Mouse (Mus musculus): ENCODE measurements at regions not wholly inside any gene's neighbourhood (a gene's known extent, or its start where the extent isn't known, plus 50 kb on each side); places are given as distances from the start of the nearest gene placed in this dataset.

GRCm38 (mm10) chr2:160510159-160510558, 135.5 kb upstream of the Top1 start:
- H3K4me1 ChIP-seq (replicated peaks; ENCODE audit: control insufficient read depth in 2 of 2, insufficient read depth in 2 of 2, low read length in 1 of 2): no peaks in the 10 kb centered on the region
- TF ChIP-seq CTCF (IDR thresholded peaks at IDR 0.05; ENCODE audit: low read depth) (no peak), EP300 (IDR thresholded peaks at IDR 0.05; ENCODE audit: low read depth) (no peak)
- WGBS (ENCODE audit: insufficient replicate concordance): 63% methylated on average over 5 of the region's 5 CpGs
- no peaks in the 10 kb centered on the region for H3K27me3 ChIP-seq (ENCODE audit: control insufficient read depth, insufficient read depth, low read length)
- H3K27ac ChIP-seq: no peak overlapping the region
- no peak overlapping the region for H3K9ac ChIP-seq (replicated peaks)
- H3K9me3 ChIP-seq (ENCODE audit: control insufficient read depth, low read length): no peaks in the 10 kb centered on the region
- DNase-seq (ENCODE audit: low read depth in 3 of 3, low spot score in 3 of 3): no peak
- H3K4me3 ChIP-seq (ENCODE audit: insufficient read depth in 1 of 2, low read depth in 2 of 2, low read length in 2 of 2): no peak overlapping the region
- no peak for ATAC-seq (ENCODE audit: insufficient read depth)
- no peaks in the 10 kb centered on the region for H3K36me3 ChIP-seq (replicated peaks; ENCODE audit: control insufficient read depth, insufficient read depth, low read depth)
- H3K4me2 ChIP-seq (ENCODE audit: low read depth): no peak overlapping the region

- no peaks in the 10 kb centered on the region for H3K36me3 ChIP-seq (replicated peaks; ENCODE audit: control insufficient read depth, insufficient read depth, low read depth)
- TF ChIP-seq EP300 (IDR thresholded peaks at IDR 0.05; ENCODE audit: low read depth) (no peak), CTCF (IDR thresholded peaks at IDR 0.05; ENCODE audit: low read depth) (no peak)
- no peak overlapping the region for H3K4me2 ChIP-seq (ENCODE audit: low read depth)
- no peak overlapping the region for H3K4me3 ChIP-seq (ENCODE audit: insufficient read depth in 1 of 2, low read depth in 2 of 2, low read length in 2 of 2)
- H3K27me3 ChIP-seq (ENCODE audit: control insufficient read depth, insufficient read depth, low read length): no peaks in the 10 kb centered on the region
- H3K27ac ChIP-seq: no peak overlapping the region
- no peak overlapping the region for H3K9ac ChIP-seq (replicated peaks)
- no peak for ATAC-seq (ENCODE audit: insufficient read depth)
- DNase-seq (ENCODE audit: low read depth in 3 of 3, low spot score in 3 of 3): no peak
- no peaks in the 10 kb centered on the region for H3K9me3 ChIP-seq (ENCODE audit: control insufficient read depth, low read length)
- H3K4me1 ChIP-seq (replicated peaks; ENCODE audit: control insufficient read depth in 2 of 2, insufficient read depth in 2 of 2, low read length in 1 of 2): no peaks in the 10 kb centered on the region
- 50% methylated on average over 14 of the region's 14 CpGs for WGBS (ENCODE audit: insufficient replicate concordance)
Observed at GRCm38 (mm10) chr2:160510635-160511421, 134.9 kb upstream of the Top1 start.

DNA sequence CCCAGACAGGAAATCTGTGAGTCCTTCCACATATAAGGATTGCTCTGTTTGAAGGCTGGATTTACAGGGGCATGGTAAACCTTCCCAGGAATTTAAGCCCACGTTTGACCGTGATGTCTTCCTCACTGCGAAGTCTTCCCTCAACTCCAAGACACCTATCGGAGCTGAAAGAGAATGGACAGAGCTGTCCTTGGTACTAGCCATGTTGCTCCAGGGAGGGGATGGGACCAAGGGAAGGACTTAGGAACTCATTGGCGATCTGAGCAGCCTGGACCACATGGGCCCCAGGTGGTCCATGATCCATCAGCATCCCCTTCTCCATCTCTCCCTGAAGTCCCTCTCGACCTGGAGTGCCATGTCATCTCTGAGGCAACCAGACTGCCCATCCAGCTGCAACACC, 130.1 kb upstream of the Top1 start:
- Histone ChIP-seq H3K36me3 (replicated peaks; ENCODE audit: control insufficient read depth, insufficient read depth, low read depth) (no peaks in the 10 kb centered on the region), H3K27ac (no peak overlapping the region), H3K27me3 (ENCODE audit: control insufficient read depth, insufficient read depth, low read length) (no peaks in the 10 kb centered on the region), H3K4me3 (ENCODE audit: insufficient read depth in 1 of 2, low read depth in 2 of 2, low read length in 2 of 2) (no peak overlapping the region), H3K9me3 (ENCODE audit: control insufficient read depth, low read length) (no peaks in the 10 kb centered on the region), H3K9ac (replicated peaks) (no peak overlapping the region), H3K4me2 (ENCODE audit: low read depth) (no peak overlapping the region), H3K4me1 (replicated peaks; ENCODE audit: control insufficient read depth in 2 of 2, insufficient read depth in 2 of 2, low read length in 1 of 2) (no peaks in the 10 kb centered on the region)
- 37% methylated on average over 6 of the region's 6 CpGs for WGBS (ENCODE audit: insufficient replicate concordance)
- TF ChIP-seq EP300 (IDR thresholded peaks at IDR 0.05; ENCODE audit: low read depth) (no peak), CTCF (IDR thresholded peaks at IDR 0.05; ENCODE audit: low read depth) (no peak)
- DNase-seq (ENCODE audit: low read depth in 3 of 3, low spot score in 3 of 3) (no peak), ATAC-seq (ENCODE audit: insufficient read depth) (no peak)

- H3K4me3 ChIP-seq (ENCODE audit: insufficient read depth in 1 of 2, low read depth in 2 of 2, low read length in 2 of 2): no peak overlapping the region
- no peak overlapping the region for H3K9ac ChIP-seq (replicated peaks)
- 16% methylated on average over 6 of the region's 6 CpGs for WGBS (ENCODE audit: insufficient replicate concordance)
- TF ChIP-seq CTCF (IDR thresholded peaks at IDR 0.05; ENCODE audit: low read depth) (no peak), EP300 (IDR thresholded peaks at IDR 0.05; ENCODE audit: low read depth) (no peak)
- no peaks in the 10 kb centered on the region for H3K36me3 ChIP-seq (replicated peaks; ENCODE audit: control insufficient read depth, insufficient read depth, low read depth)
- DNase-seq (ENCODE audit: low read depth in 3 of 3, low spot score in 3 of 3) (no peak), ATAC-seq (ENCODE audit: insufficient read depth) (no peak)
- no peaks in the 10 kb centered on the region for H3K4me1 ChIP-seq (replicated peaks; ENCODE audit: control insufficient read depth in 2 of 2, insufficient read depth in 2 of 2, low read length in 1 of 2)
- no peak overlapping the region for H3K27ac ChIP-seq
- H3K4me2 ChIP-seq (ENCODE audit: low read depth): no peak overlapping the region
- no peaks in the 10 kb centered on the region for H3K9me3 ChIP-seq (ENCODE audit: control insufficient read depth, low read length)
- H3K27me3 ChIP-seq (ENCODE audit: control insufficient read depth, insufficient read depth, low read length): no peaks in the 10 kb centered on the region
Observed at GRCm38 (mm10) chr2:160516526-160516925, 129.2 kb upstream of the Top1 start.

GRCm38 (mm10) chr2:160525301-160526205, 120.1 kb upstream of the Top1 start:
- no peak for DNase-seq (ENCODE audit: low read depth in 3 of 3, low spot score in 3 of 3)
- H3K4me1 ChIP-seq (replicated peaks; ENCODE audit: control insufficient read depth in 2 of 2, insufficient read depth in 2 of 2, low read length in 1 of 2): no peaks in the 10 kb centered on the region
- H3K27me3 ChIP-seq (ENCODE audit: control insufficient read depth, insufficient read depth, low read length): no peaks in the 10 kb centered on the region
- no peak overlapping the region for H3K27ac ChIP-seq
- no peak overlapping the region for H3K4me2 ChIP-seq (ENCODE audit: low read depth)
- no peak overlapping the region for H3K9ac ChIP-seq (replicated peaks)
- no peaks in the 10 kb centered on the region for H3K36me3 ChIP-seq (replicated peaks; ENCODE audit: control insufficient read depth, insufficient read depth, low read depth)
- H3K9me3 ChIP-seq (ENCODE audit: control insufficient read depth, low read length): no peaks in the 10 kb centered on the region
- TF ChIP-seq CTCF (IDR thresholded peaks at IDR 0.05; ENCODE audit: low read depth): no peak
- TF ChIP-seq EP300 (IDR thresholded peaks at IDR 0.05; ENCODE audit: low read depth): no peak
- 61% methylated on average over 9 of the region's 9 CpGs for WGBS (ENCODE audit: insufficient replicate concordance)
- ATAC-seq (ENCODE audit: insufficient read depth): no peak
- H3K4me3 ChIP-seq (ENCODE audit: insufficient read depth in 1 of 2, low read depth in 2 of 2, low read length in 2 of 2): no peak overlapping the region

Data from liver, embryonic 14.5 days (tissue).